Mouse (Mus musculus) duodenum, adult 2 months (tissue): ENCODE data around the gene Gja1. TPM values are rescaled to one million over a fixed set of nuclear protein-coding genes. Genes with fewer than 3 reads are reported as not detected.

ENCODE experiments used
- polyA plus RNA-seq: library from polyadenylated mRNA; depleted of rRNA; stranded (reverse); fragments of >200 nt; gene quantifications from 2 replicates; pipeline ENCODE4 v1.2.3, GENCODE M21; 2012; ENCODE audit warnings: low replicate concordance; rRNA removed

The Gja1 gene
- polyA plus RNA-seq: 2.0 and 4.1 TPM in 2 replicates

GRCm38 (mm10) chr10:56377097-56377965 is at the start of gene Gja1:
Gene Gja1 (plus strand): TSS chr10:56377330.

Other genes with a start within 250 kb of the Gja1 start
- gene Tbc1d32, start 148.6 kb upstream of the Gja1 start, polyA plus RNA-seq: 0.20 TPM in 2 replicates